Mouse (Mus musculus): ENCODE results near the gene Tcf7l1.

GRCm38 (mm10) chr6:72623661-72624402, 165.2 kb downstream of the Tcf7l1 start:
- TF ChIP-seq CTCF (IDR thresholded peaks at IDR 0.05) (no peak), EP300 (IDR thresholded peaks at IDR 0.05) (peak; percentile 25; the same call in 1 of the 2 replicates)
